Mouse (Mus musculus) hindbrain, embryonic 11.5 days (tissue): ENCODE measurements at regions not wholly inside any gene's neighbourhood (a gene's known extent, or its start where the extent isn't known, plus 50 kb on each side); places are given as distances from the start of the nearest gene placed in this dataset.

Source experiments
- ATAC-seq: fragments of 200-750 bp; cut with Nextera tagmentation; 2 replicates; pipeline ENCODE4 v1.8.0; 2017; ENCODE audit warnings: mild to moderate bottlenecking, moderate TSS enrichment, moderate library complexity; ENCODE audit not compliant: low FRiP score
- DNase-seq: peaks from one replicate; pipeline ENCODE4 v3.0.0-alpha.2; 2015; ENCODE audit warnings: low spot score
- H3K27ac ChIP-seq: fragments of 300-500 bp; sonication (generic); 2 replicates; pipeline ENCODE4 v1.5.1; 2014; ENCODE audit warnings: mild to moderate bottlenecking, low read depth, low read length
- H3K27me3 ChIP-seq: fragments of 300-500 bp; sonication (generic); 2 replicates; pipeline ENCODE4 v1.6.1; 2014; ENCODE audit warnings: mild to moderate bottlenecking, low read length, moderate library complexity, mixed read lengths; ENCODE audit not compliant: control insufficient read depth, insufficient read depth
- H3K36me3 ChIP-seq: fragments of 300-500 bp; sonication (generic); 2 replicates; pipeline ENCODE4 v1.6.1; 2014; ENCODE audit warnings: mild to moderate bottlenecking, low read length, moderate library complexity, mixed read lengths; ENCODE audit not compliant: control insufficient read depth, insufficient read depth
- H3K4me1 ChIP-seq: fragments of 300-500 bp; sonication (generic); replicated peaks from 2 replicates; pipeline ENCODE4 v1.6.1; 2014; ENCODE audit warnings: low read length, mixed read lengths; ENCODE audit not compliant: control insufficient read depth, insufficient read depth
- H3K4me2 ChIP-seq: fragments of 300-500 bp; sonication (generic); replicated peaks from 2 replicates; pipeline ENCODE4 v1.6.1; 2014; ENCODE audit warnings: mild to moderate bottlenecking, low read depth, low read length
- H3K4me3 ChIP-seq: fragments of 300-500 bp; sonication (generic); 2 replicates; pipeline ENCODE4 v1.5.1; 2014; ENCODE audit warnings: low read depth, low read length
- H3K9ac ChIP-seq: fragments of 300-500 bp; sonication (generic); 2 replicates; pipeline ENCODE4 v1.6.1; 2014; ENCODE audit warnings: low read depth, low read length
- H3K9me3 ChIP-seq: fragments of 300-500 bp; sonication (generic); 2 replicates; pipeline ENCODE4 v1.6.1; 2016; ENCODE audit warnings: low read length; ENCODE audit not compliant: control insufficient read depth
- WGBS: fragments of 180-500 bp; shearing (Covaris S2); extraction: QIAGEN DNeasy Blood & Tissue Kit; methylation state at CpG from one replicate; pipeline ENCODE4 v1.1.7; 2014; 5-methylcytosine and 5-hydroxymethylcytosine counted together

GRCm38 (mm10) chr13:72418285-72418684 is 210.3 kb upstream of the Irx2 start:
- Histone ChIP-seq H3K27ac (no peak overlapping the region), H3K4me3 (no peak overlapping the region), H3K36me3 (no peaks in the 10 kb centered on the region), H3K9me3 (no peaks in the 10 kb centered on the region), H3K9ac (no peak overlapping the region), H3K4me1 (no peaks in the 10 kb centered on the region; the same call in 1 of the 2 replicates), H3K27me3 (no peaks in the 10 kb centered on the region), H3K4me2 (no peak overlapping the region)
- ATAC-seq, result no peak
- 87% methylated on average over 2 of the region's 2 CpGs for WGBS
- DNase-seq, result no peak

GRCm38 (mm10) chr13:72419532-72419931 is 209.1 kb upstream of the Irx2 start:
- Histone ChIP-seq H3K4me1 (no peaks in the 10 kb centered on the region; the same call in 1 of the 2 replicates), H3K27ac (no peak overlapping the region), H3K27me3 (no peaks in the 10 kb centered on the region), H3K4me3 (no peak overlapping the region), H3K9me3 (no peaks in the 10 kb centered on the region), H3K4me2 (no peak overlapping the region), H3K36me3 (no peaks in the 10 kb centered on the region), H3K9ac (no peak overlapping the region)
- ATAC-seq (no peak), DNase-seq (no peak)
- 88% methylated on average over 4 of the region's 4 CpGs for WGBS

GRCm38 (mm10) chr13:72425917-72426316 is 202.7 kb upstream of the Irx2 start:
- Histone ChIP-seq H3K36me3 (no peaks in the 10 kb centered on the region), H3K27ac (no peak overlapping the region), H3K4me2 (no peak overlapping the region), H3K4me3 (no peak overlapping the region), H3K9ac (no peak overlapping the region), H3K4me1 (no peaks in the 10 kb centered on the region), H3K27me3 (no peaks in the 10 kb centered on the region), H3K9me3 (no peaks in the 10 kb centered on the region)
- DNase-seq (no peak), ATAC-seq (no peak)
- 48% methylated on average over 8 of the region's 8 CpGs for WGBS

GRCm38 (mm10) chr13:72445336-72445735 is 183.3 kb upstream of the Irx2 start:
- H3K4me2 ChIP-seq, result no peak overlapping the region

GRCm38 (mm10) chr13:72448458-72449058 is 180.1 kb upstream of the Irx2 start:
- Histone ChIP-seq H3K36me3 (no peaks in the 10 kb centered on the region), H3K9ac (no peak overlapping the region), H3K4me2 (no peak overlapping the region), H3K27me3 (no peaks in the 10 kb centered on the region), H3K4me1 (no peaks in the 10 kb centered on the region), H3K4me3 (no peak overlapping the region), H3K9me3 (no peaks in the 10 kb centered on the region), H3K27ac (no peak overlapping the region)
- DNase-seq (no peak), ATAC-seq (no peak)
- whole genome bisulfite sequencing, result 85% methylated on average over 5 of the region's 5 CpGs

More at GRCm38 (mm10) chr13:72445336-72445735, 183.3 kb upstream of the Irx2 start:
- no peaks in the 10 kb centered on the region for H3K27me3 ChIP-seq
- no peak for DNase-seq
- no peaks in the 10 kb centered on the region for H3K9me3 ChIP-seq
- H3K36me3 ChIP-seq, result no peaks in the 10 kb centered on the region
- no peak overlapping the region for H3K4me3 ChIP-seq
- WGBS, result 78% methylated on average over 3 of the region's 3 CpGs
- no peak for ATAC-seq
- H3K4me1 ChIP-seq, result no peaks in the 10 kb centered on the region
- no peak overlapping the region for H3K9ac ChIP-seq
- no peak overlapping the region for H3K27ac ChIP-seq

GRCm38 (mm10) chr13:72495353-72495752 is 133.3 kb upstream of the Irx2 start:
- ATAC-seq (no peak), DNase-seq (no peak)
- Histone ChIP-seq H3K9me3 (no peaks in the 10 kb centered on the region), H3K4me3 (no peak overlapping the region), H3K36me3 (no peaks in the 10 kb centered on the region), H3K4me1 (no peaks in the 10 kb centered on the region), H3K9ac (no peak overlapping the region), H3K27ac (no peak overlapping the region), H3K27me3 (no peaks in the 10 kb centered on the region), H3K4me2 (no peak overlapping the region)
- 80% methylated on average over 7 of the region's 7 CpGs for WGBS

- no peak overlapping the region for H3K4me2 ChIP-seq
- ATAC-seq, result no peak
- no peaks in the 10 kb centered on the region for H3K9me3 ChIP-seq
- no peaks in the 10 kb centered on the region for H3K36me3 ChIP-seq
- WGBS, result 76% methylated on average over 5 of the region's 5 CpGs
- H3K4me1 ChIP-seq, result no peaks in the 10 kb centered on the region
- no peak overlapping the region for H3K27ac ChIP-seq
- H3K9ac ChIP-seq, result no peak overlapping the region
- no peaks in the 10 kb centered on the region for H3K27me3 ChIP-seq
- DNase-seq, result no peak
- no peak overlapping the region for H3K4me3 ChIP-seq
Measured at GRCm38 (mm10) chr13:72497036-72497435, 131.6 kb upstream of the Irx2 start.

- no peak overlapping the region for H3K4me3 ChIP-seq
- no peak overlapping the region for H3K27ac ChIP-seq
- no peaks in the 10 kb centered on the region for H3K9me3 ChIP-seq
- no peaks in the 10 kb centered on the region for H3K36me3 ChIP-seq
- DNase-seq, result peak; percentile 3
- H3K4me1 ChIP-seq, result no peaks in the 10 kb centered on the region
- H3K4me2 ChIP-seq, result no peak overlapping the region
- 24% methylated on average over 10 of the region's 10 CpGs for WGBS
- H3K27me3 ChIP-seq, result no peaks in the 10 kb centered on the region
- no peak overlapping the region for H3K9ac ChIP-seq
- no peak for ATAC-seq
Measured at GRCm38 (mm10) chr13:72497521-72497920, 131.1 kb upstream of the Irx2 start.

- Histone ChIP-seq H3K4me1 (no peaks in the 10 kb centered on the region), H3K9ac (no peak overlapping the region)
- 93% methylated on average over 4 of the region's 4 CpGs for WGBS
Measured at GRCm38 (mm10) chr13:72505954-72506353, 122.7 kb upstream of the Irx2 start.

More at GRCm38 (mm10) chr13:72505954-72506353, 122.7 kb upstream of the Irx2 start:
- DNase-seq, result no peak
- H3K27me3 ChIP-seq, result no peaks in the 10 kb centered on the region
- H3K27ac ChIP-seq, result no peak overlapping the region
- H3K9me3 ChIP-seq, result no peaks in the 10 kb centered on the region
- no peak for ATAC-seq
- no peak overlapping the region for H3K4me2 ChIP-seq
- no peak overlapping the region for H3K4me3 ChIP-seq
- H3K36me3 ChIP-seq, result no peaks in the 10 kb centered on the region
